Mouse (Mus musculus): Measurements from ENCODE around the gene Calm2.

- no peak for TF ChIP-seq CTCF (conservative IDR thresholded peaks at IDR 0.05 in 1 of 2, IDR thresholded peaks at IDR 0.05 in 1 of 2; ENCODE audit: low read depth in 2 of 2, low read length in 2 of 2)
- TF ChIP-seq USF1 (IDR thresholded peaks at IDR 0.05; ENCODE audit: low read depth, low read length) = no peak
- no peak for TF ChIP-seq EP300 (IDR thresholded peaks at IDR 0.05; ENCODE audit: low read length)
- no peak for TF ChIP-seq RCOR1 (conservative IDR thresholded peaks at IDR 0.05; ENCODE audit: low read depth, low read length)
- no peak for TF ChIP-seq ZKSCAN1 (IDR thresholded peaks at IDR 0.05; ENCODE audit: borderline replicate concordance, low read depth, low read length)
- TF ChIP-seq ELF1 (IDR thresholded peaks at IDR 0.05; ENCODE audit: low read depth, low read length) = no peak
- TF ChIP-seq ZC3H11A (IDR thresholded peaks at IDR 0.05; ENCODE audit: low read depth, low read length) = no peak
- TF ChIP-seq NRF1 (IDR thresholded peaks at IDR 0.05; ENCODE audit: low read depth, low read length) = no peak
- TF ChIP-seq IRF4 (IDR thresholded peaks at IDR 0.05; ENCODE audit: low read depth, low read length) = no peak
- no peak for TF ChIP-seq ZMIZ1 (IDR thresholded peaks at IDR 0.05; ENCODE audit: low read depth, low read length)
- TF ChIP-seq SIN3A (IDR thresholded peaks at IDR 0.05; ENCODE audit: low read length) = no peak
- TF ChIP-seq ETS1 (conservative IDR thresholded peaks at IDR 0.05; ENCODE audit: low read depth, low read length) = no peak
- TF ChIP-seq MAZ (IDR thresholded peaks at IDR 0.05; ENCODE audit: low read depth, low read length) = no peak
These were observed 14.1 kb upstream of the Calm2 start for GRCm38 (mm10) chr17:87460669-87461498.
